23 mouse cellular contexts compared by ENCODE assay signal in genomic region chr8:118848021-118848420, GRCm38 (mm10).
A peak's percentile ranks its signal among the peaks of the same experiment; 100 is the strongest.
DNase-seq lines count a peak whose midpoint lies in the region; ATAC-seq lines count a peak whose summit lies in the region.
"Had no signal": no experiment of that assay in that cellular context is flagged by ENCODE, and none has a peak within 500 bp of the region (broad histone marks: within the 10 kb centered on the region; RNA-seq: fewer than 3 reads in every experiment).

No protein-coding gene starts in this region.

- 34% methylated on average over 5 of the region's 5 CpGs for WGBS in kidney, embryonic 15.5 days
- 60% methylated on average over 5 of the region's 5 CpGs for WGBS in forebrain, embryonic 15.5 days

- no peaks in the 10 kb centered on the region for H3K9me3 ChIP-seq in kidney, embryonic 15.5 days (replicated peaks)
- no peaks in the 10 kb centered on the region for H3K9me3 ChIP-seq in forebrain, embryonic 15.5 days
- H3K9me3 ChIP-seq: embryonic facial prominence, embryonic 10.5 days; forebrain, embryonic 13.5 days; heart, embryonic 15.5 days; hindbrain, embryonic 13.5 days had no signal

- ATAC-seq in kidney, embryonic 15.5 days (replicated peaks; ENCODE audit: low FRiP score), result no peak
- ATAC-seq in forebrain, embryonic 15.5 days (replicated peaks), result no peak
- ATAC-seq: activated CD4-positive, CD25-positive, alpha-beta regulatory T cell, adult 4 months; forebrain, embryonic 13.5 days; Patski had no signal

- H3K4me3 ChIP-seq in kidney, embryonic 15.5 days (replicated peaks), result no peak overlapping the region
- H3K4me3 ChIP-seq in forebrain, embryonic 15.5 days, result no peak overlapping the region
- H3K4me3 ChIP-seq: embryonic facial prominence, embryonic 10.5 days; forebrain, embryonic 13.5 days; gastrocnemius, adult 2 months; heart, adult 2 months; heart, embryonic 15.5 days; hindbrain, embryonic 13.5 days had no signal

- H3K36me3 ChIP-seq in kidney, embryonic 15.5 days, result no peaks in the 10 kb centered on the region
- no peaks in the 10 kb centered on the region for H3K36me3 ChIP-seq in forebrain, embryonic 15.5 days
- H3K36me3 ChIP-seq: embryonic facial prominence, embryonic 10.5 days; heart, embryonic 15.5 days; hindbrain, embryonic 13.5 days had no signal

- H3K27ac ChIP-seq in kidney, embryonic 15.5 days, result no peak overlapping the region
- no peak overlapping the region for H3K27ac ChIP-seq in forebrain, embryonic 15.5 days (replicated peaks)
- H3K27ac ChIP-seq: embryonic facial prominence, embryonic 10.5 days; forebrain, embryonic 13.5 days; gastrocnemius, adult 2 months; heart, adult 2 months; heart, embryonic 15.5 days; hindbrain, embryonic 13.5 days had no signal

- peak; percentile 69 for DNase-seq in kidney, adult 11 months
- peak; percentile 27 for DNase-seq in layer of hippocampus, adult 9-11 months
- no peak for DNase-seq in layer of hippocampus, postnatal 10 days (ENCODE audit: low spot score in 2 of 2)
- peak; percentile 6 for DNase-seq in adipocyte (ENCODE audit: low spot score)
- peak; percentile 43 for DNase-seq in kidney, postnatal 14 days
- no peak for DNase-seq in Muller cell, postnatal 12 days (ENCODE audit: inconsistent ontology term)
- DNase-seq: adrenal gland, adult 2 months; adrenal gland, postnatal 25 days; B cell, adult 2 months; cerebellum, adult 2 months; cerebellum, postnatal 10 days; gastrocnemius, adult 2 months; heart, adult 2 months; heart, postnatal 14 days had no signal

- H3K27me3 ChIP-seq in kidney, embryonic 15.5 days, result peaks cover 12% of the 10 kb centered on the region
- no peaks in the 10 kb centered on the region for H3K27me3 ChIP-seq in forebrain, embryonic 15.5 days
- H3K27me3 ChIP-seq: forebrain, embryonic 13.5 days; heart, embryonic 15.5 days; Patski had no signal

- H3K4me2 ChIP-seq in kidney, embryonic 15.5 days, result no peak overlapping the region
- no peak overlapping the region for H3K4me2 ChIP-seq in forebrain, embryonic 15.5 days (replicated peaks)
- H3K4me2 ChIP-seq: forebrain, embryonic 13.5 days; heart, embryonic 11.5 days; heart, embryonic 15.5 days; hindbrain, embryonic 13.5 days had no signal

- no peaks in the 10 kb centered on the region for H3K4me1 ChIP-seq in kidney, embryonic 15.5 days
- H3K4me1 ChIP-seq in forebrain, embryonic 15.5 days, result peaks cover 12% of the 10 kb centered on the region

- no peak overlapping the region for H3K9ac ChIP-seq in kidney, embryonic 15.5 days
- no peak overlapping the region for H3K9ac ChIP-seq in forebrain, embryonic 15.5 days (replicated peaks)
- H3K9ac ChIP-seq: forebrain, embryonic 13.5 days; heart, embryonic 15.5 days; hindbrain, embryonic 13.5 days had no signal

Comparison
In these comparisons a context has a peak if more than half of its experiments do, and no peak if none do; other contexts are left out.
1. DNase-seq: peak in kidney, adult 11 months (single experiment), layer of hippocampus, adult 9-11 months (single experiment), adipocyte (single experiment) and kidney, postnatal 14 days (single experiment); none in layer of hippocampus, postnatal 10 days (0 of 2) and Muller cell, postnatal 12 days (single experiment).